Mouse (Mus musculus): ENCODE results near the gene Spdya. TPM values are rescaled to one million over a fixed set of nuclear protein-coding genes. Genes with fewer than 3 reads are reported as not detected.

Gene Spdya
- polyA plus RNA-seq (2014; fragmentation: Illumina TruSeq; extraction: RNeasy Lipid Tissue Mini Kit (QIAGEN cat#74804); ENCODE audit: low read depth, low replicate concordance) = 0.69 TPM

GRCm38 (mm10) chr17:71551757-71552451 is at the start of gene Spdya:
TSS of gene Spdya (plus strand) at chr17:71552061.

GRCm38 (mm10) chr17:71526711-71527564 is 24.9 kb upstream of the Spdya start, which contains the start of gene Ndc80:
TSS of gene Ndc80 (minus strand) at chr17:71526857.

DNA sequence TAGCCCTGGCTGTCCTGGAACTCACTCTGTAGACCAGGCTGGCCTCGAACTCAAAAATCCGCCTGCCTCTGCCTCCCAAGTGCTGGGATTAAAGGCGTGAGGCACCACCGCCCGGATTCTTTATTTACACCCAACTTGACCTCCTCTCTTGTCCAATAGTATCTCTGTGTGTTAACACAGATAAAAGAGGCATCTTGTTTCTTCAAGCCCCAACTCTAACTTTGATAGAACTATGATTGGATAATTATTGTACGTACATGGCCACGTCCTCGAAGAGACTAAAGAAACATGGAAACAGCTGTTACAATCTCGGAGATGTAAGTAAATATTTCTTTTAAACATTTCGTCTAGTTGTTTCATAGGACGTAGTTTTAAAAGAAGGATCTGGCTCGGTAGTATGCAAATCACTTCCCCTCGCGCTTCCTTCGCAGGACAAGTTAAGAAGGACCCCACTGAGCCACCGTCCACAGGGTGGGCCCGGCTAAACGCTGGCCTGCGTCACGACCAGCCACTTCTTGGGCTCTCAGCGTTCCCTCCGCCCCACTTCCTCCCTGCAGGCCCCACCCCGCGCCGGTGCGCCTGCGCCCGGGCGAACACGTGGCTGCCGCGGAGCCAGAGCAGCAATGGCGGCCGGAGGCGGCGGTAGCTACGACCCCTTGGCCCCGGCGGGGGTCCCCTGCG is 63.9 kb downstream of the Spdya start, which contains the start of gene Wdr43:
Gene Wdr43, plus strand, starts transcription at position 258 of the 681 bp plus-strand sequence.

Other genes with a start within 250 kb of the Spdya start
- gene Emilin2, start 240.1 kb upstream of the Spdya start, polyA plus RNA-seq (2014; fragmentation: Illumina TruSeq; extraction: RNeasy Lipid Tissue Mini Kit (QIAGEN cat#74804); ENCODE audit: low read depth, low replicate concordance) = not detected
- gene Gm4707, start 92.1 kb upstream of the Spdya start, polyA plus RNA-seq (2014; fragmentation: Illumina TruSeq; extraction: RNeasy Lipid Tissue Mini Kit (QIAGEN cat#74804); ENCODE audit: low read depth, low replicate concordance) = not detected
- 52.6 TPM for gene Smchd1, start 76.7 kb upstream of the Spdya start, polyA plus RNA-seq (2014; fragmentation: Illumina TruSeq; extraction: RNeasy Lipid Tissue Mini Kit (QIAGEN cat#74804); ENCODE audit: low read depth, low replicate concordance)
- gene Ndc80, start 25.2 kb upstream of the Spdya start, polyA plus RNA-seq (2014; fragmentation: Illumina TruSeq; extraction: RNeasy Lipid Tissue Mini Kit (QIAGEN cat#74804); ENCODE audit: low read depth, low replicate concordance) = 0.49 TPM
- 64.6 TPM for gene Wdr43, start 63.8 kb downstream of the Spdya start, polyA plus RNA-seq (2014; fragmentation: Illumina TruSeq; extraction: RNeasy Lipid Tissue Mini Kit (QIAGEN cat#74804); ENCODE audit: low read depth, low replicate concordance)
- gene Togaram2, start 121.2 kb downstream of the Spdya start, polyA plus RNA-seq (2014; fragmentation: Illumina TruSeq; extraction: RNeasy Lipid Tissue Mini Kit (QIAGEN cat#74804); ENCODE audit: low read depth, low replicate concordance) = not detected
- gene Pcare, start 200.8 kb downstream of the Spdya start, polyA plus RNA-seq (2014; fragmentation: Illumina TruSeq; extraction: RNeasy Lipid Tissue Mini Kit (QIAGEN cat#74804); ENCODE audit: low read depth, low replicate concordance) = not detected
- gene Clip4, start 216.4 kb downstream of the Spdya start, polyA plus RNA-seq (2014; fragmentation: Illumina TruSeq; extraction: RNeasy Lipid Tissue Mini Kit (QIAGEN cat#74804); ENCODE audit: low read depth, low replicate concordance) = 19.3 TPM

Data from kidney, adult 10 weeks (tissue).